Mouse (Mus musculus): ENCODE data around the gene Cpsf7.

- TF ChIP-seq POLR2A (IDR thresholded peaks at IDR 0.05; ENCODE audit: control insufficient read depth in 1 of 2, insufficient read depth in 1 of 2, low read depth in 1 of 2, low read length in 2 of 2, poor library complexity in 1 of 2) (no peak), MAZ (IDR thresholded peaks at IDR 0.05; ENCODE audit: low read depth, low read length) (no peak), ZNF384 (IDR thresholded peaks at IDR 0.05; ENCODE audit: low read depth, low read length) (no peak), GATA1 (IDR thresholded peaks at IDR 0.05; ENCODE audit: low read depth, low read length) (no peak), USF2 (IDR thresholded peaks at IDR 0.05; ENCODE audit: borderline replicate concordance in 1 of 2, insufficient read depth in 1 of 2, low read depth in 1 of 2, low read length in 2 of 2) (no peak), CHD2 (IDR thresholded peaks at IDR 0.05; ENCODE audit: low read length) (no peak), ZC3H11A (IDR thresholded peaks at IDR 0.05; ENCODE audit: low read depth, low read length) (no peak), CTCF (IDR thresholded peaks at IDR 0.05 in 2 of 3, conservative IDR thresholded peaks at IDR 0.05 in 1 of 3; ENCODE audit: control insufficient read depth in 1 of 3, insufficient read depth in 1 of 3, low read depth in 2 of 3, low read length in 3 of 3, poor library complexity in 1 of 3, severe bottlenecking in 1 of 3) (no peak), USF1 (IDR thresholded peaks at IDR 0.05; ENCODE audit: low read depth, low read length) (no peak), GABPA (IDR thresholded peaks at IDR 0.05; ENCODE audit: low read depth, low read length) (no peak)
Measured at GRCm38 (mm10) chr19:10581984-10582383, 56.9 kb downstream of the Cpsf7 start.

Measured in MEL (cell line).